Mouse (Mus musculus) hindbrain, embryonic 14.5 days (tissue): Measurements from ENCODE around the gene Slc5a3. TPM values are rescaled to one million over a fixed set of nuclear protein-coding genes. Genes with fewer than 3 reads are reported as not detected.

Experiments
- ATAC-seq: fragments of 200-750 bp; cut with Nextera tagmentation; 2 replicates; pipeline ENCODE4 v1.8.0; 2017; ENCODE audit warnings: moderate number of reproducible peaks, mild to moderate bottlenecking, moderate TSS enrichment, moderate library complexity; ENCODE audit not compliant: low FRiP score
- DNase-seq: peaks from one replicate; pipeline ENCODE4 v3.0.0-alpha.2; 2015; ENCODE audit warnings: low spot score
- H3K27ac ChIP-seq: fragments of 300-500 bp; sonication (generic); 2 replicates; pipeline ENCODE4 v1.5.1; 2014; ENCODE audit warnings: mild to moderate bottlenecking, moderate library complexity
- H3K27me3 ChIP-seq: fragments of 300-500 bp; sonication (generic); 2 replicates; pipeline ENCODE4 v1.6.1; 2014; ENCODE audit warnings: mild to moderate bottlenecking, low read length, mixed read lengths; ENCODE audit not compliant: control insufficient read depth, insufficient read depth
- H3K36me3 ChIP-seq: fragments of 300-500 bp; sonication (generic); replicated peaks from 2 replicates; pipeline ENCODE4 v1.6.1; 2014; ENCODE audit not compliant: control insufficient read depth, insufficient read depth
- H3K4me1 ChIP-seq: fragments of 300-500 bp; sonication (generic); replicated peaks from 2 replicates; pipeline ENCODE4 v1.6.1; 2014; ENCODE audit warnings: antibody characterized with exemption, low read length, mixed read lengths; ENCODE audit not compliant: control insufficient read depth, insufficient read depth
- H3K4me2 ChIP-seq: fragments of 300-500 bp; sonication (generic); replicated peaks from 2 replicates; pipeline ENCODE4 v1.6.1; 2014; ENCODE audit warnings: mild to moderate bottlenecking, moderate library complexity
- H3K4me3 ChIP-seq: fragments of 300-500 bp; sonication (generic); replicated peaks from 2 replicates; pipeline ENCODE4 v1.5.1; 2014; ENCODE audit warnings: mild to moderate bottlenecking, low read length
- H3K9ac ChIP-seq: fragments of 300-500 bp; sonication (generic); 2 replicates; pipeline ENCODE4 v1.6.1; 2014
- H3K9me3 ChIP-seq: fragments of 300-500 bp; sonication (generic); 2 replicates; pipeline ENCODE4 v1.6.1; 2016; ENCODE audit warnings: low read length; ENCODE audit not compliant: control insufficient read depth
- WGBS: fragments of 180-500 bp; shearing (Covaris S2); extraction: QIAGEN DNeasy Blood & Tissue Kit; methylation state at CpG from one replicate; pipeline ENCODE4 v1.1.7; 2014; 5-methylcytosine and 5-hydroxymethylcytosine counted together
- polyA plus RNA-seq: library from polyadenylated mRNA; unstranded; fragments of >200 nt; fragmentation: Nextera tagmentation; extraction: Ambion mirVana; gene quantifications from 2 replicates; pipeline ENCODE4 v1.2.1, GENCODE M21; 2014

Gene Slc5a3
- polyA plus RNA-seq, 1 experiment from 2014 or later, result 30.9 TPM

- Histone ChIP-seq H3K4me2 (no peak overlapping the region), H3K9ac (no peak overlapping the region), H3K27me3 (no peaks in the 10 kb centered on the region), H3K27ac (no peak overlapping the region), H3K9me3 (no peaks in the 10 kb centered on the region), H3K4me3 (no peak overlapping the region), H3K4me1 (no peaks in the 10 kb centered on the region), H3K36me3 (no peaks in the 10 kb centered on the region)
- 35% methylated on average over 8 of the region's 8 CpGs for WGBS
- DNase-seq (no peak), ATAC-seq (no peak)
These were observed 21.4 kb upstream of the Slc5a3 start for GRCm38 (mm10) chr16:92036701-92037100.

GRCm38 (mm10) chr16:92037891-92038607 lies 20.1 kb upstream of the Slc5a3 start:
- Histone ChIP-seq H3K4me1 (no peaks in the 10 kb centered on the region), H3K27me3 (no peaks in the 10 kb centered on the region), H3K36me3 (no peaks in the 10 kb centered on the region), H3K27ac (no peak overlapping the region), H3K9ac (no peak overlapping the region), H3K9me3 (no peaks in the 10 kb centered on the region), H3K4me3 (no peak overlapping the region), H3K4me2 (no peak overlapping the region)
- 87% methylated on average over 21 of the region's 21 CpGs for WGBS
- DNase-seq (no peak), ATAC-seq (no peak)

DNA sequence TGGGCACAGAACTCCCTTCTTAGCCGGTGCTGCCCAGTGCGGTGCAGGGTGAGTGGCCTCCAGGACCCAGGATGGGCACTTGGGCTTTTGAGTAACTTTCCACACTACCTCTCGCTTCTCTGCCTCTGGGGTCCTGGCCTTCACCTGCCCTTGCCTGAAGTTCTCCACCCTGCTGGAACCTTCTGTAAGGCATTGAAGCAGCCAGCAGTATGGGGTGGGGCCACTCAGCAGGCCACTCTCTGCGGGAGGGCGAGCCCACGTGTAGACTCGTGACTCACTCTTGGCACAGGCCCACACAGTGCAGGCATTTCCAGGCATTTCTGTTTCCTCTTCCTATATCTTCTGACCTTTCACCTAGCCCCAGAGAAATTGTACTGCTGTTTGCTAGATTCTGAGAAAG lies 18.7 kb upstream of the Slc5a3 start:
- H3K4me1 ChIP-seq, result no peaks in the 10 kb centered on the region

GRCm38 (mm10) chr16:92039966-92040365 lies 18.2 kb upstream of the Slc5a3 start:
- Histone ChIP-seq H3K27me3 (no peaks in the 10 kb centered on the region), H3K4me1 (no peaks in the 10 kb centered on the region), H3K4me2 (no peak overlapping the region), H3K36me3 (no peaks in the 10 kb centered on the region), H3K9me3 (no peaks in the 10 kb centered on the region), H3K9ac (no peak overlapping the region), H3K4me3 (no peak overlapping the region), H3K27ac (no peak overlapping the region)
- ATAC-seq (no peak), DNase-seq (no peak)
- WGBS, result 98% methylated on average over 11 of the region's 11 CpGs

More for the DNA sequence above, 18.7 kb upstream of the Slc5a3 start:
- no peak for ATAC-seq
- H3K36me3 ChIP-seq, result no peaks in the 10 kb centered on the region
- no peaks in the 10 kb centered on the region for H3K9me3 ChIP-seq
- no peak overlapping the region for H3K9ac ChIP-seq
- no peaks in the 10 kb centered on the region for H3K27me3 ChIP-seq
- H3K27ac ChIP-seq, result no peak overlapping the region
- no peak overlapping the region for H3K4me2 ChIP-seq
- 90% methylated on average over 7 of the region's 7 CpGs for WGBS
- H3K4me3 ChIP-seq, result no peak overlapping the region
- DNase-seq, result no peak

DNA sequence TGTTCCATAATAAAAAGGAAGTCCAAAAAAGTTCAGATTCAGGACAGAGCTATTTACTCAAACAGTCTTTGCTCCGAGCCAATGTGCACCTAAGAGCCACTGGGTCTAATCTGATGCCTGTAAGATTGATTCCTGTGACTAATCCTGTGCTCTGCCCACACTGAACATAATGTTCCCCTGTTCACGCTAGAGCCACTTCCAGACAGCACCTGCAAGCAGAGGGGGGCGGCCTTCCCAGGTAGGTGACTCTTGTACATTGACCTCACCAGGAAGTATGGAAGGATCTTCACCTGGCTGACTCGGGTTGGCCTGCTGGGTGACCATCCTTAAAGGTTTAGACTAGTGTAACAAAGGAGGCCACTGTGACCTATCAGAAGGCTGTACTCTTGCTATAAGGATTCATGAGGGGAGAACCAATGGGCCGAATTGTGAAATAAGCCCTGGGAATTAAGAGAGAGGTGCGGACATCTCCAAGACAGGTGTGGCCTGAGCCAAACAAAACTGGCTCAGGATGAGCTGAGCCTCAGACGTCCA lies 6.3 kb upstream of the Slc5a3 start:
- Histone ChIP-seq H3K36me3 (no peaks in the 10 kb centered on the region), H3K27ac (no peak overlapping the region), H3K9me3 (0 out of 2 replicates have a peak, but pooled peaks cover 4% of the 10 kb centered on the region), H3K4me3 (no peak overlapping the region), H3K9ac (no peak overlapping the region), H3K27me3 (no peaks in the 10 kb centered on the region), H3K4me1 (peaks cover 10% of the 10 kb centered on the region), H3K4me2 (no peak overlapping the region)
- WGBS, result 83% methylated on average over 7 of the region's 7 CpGs
- no peak for DNase-seq
- ATAC-seq, result no peak

- Histone ChIP-seq H3K4me2 (no peak overlapping the region), H3K4me1 (peaks cover 16% of the 10 kb centered on the region), H3K36me3 (no peaks in the 10 kb centered on the region), H3K27me3 (no peaks in the 10 kb centered on the region), H3K9me3 (0 out of 2 replicates have a peak, but pooled peaks cover 4% of the 10 kb centered on the region), H3K27ac (no peak overlapping the region), H3K4me3 (no peak overlapping the region), H3K9ac (no peak overlapping the region)
- 76% methylated on average over 10 of the region's 10 CpGs for WGBS
- ATAC-seq (no peak), DNase-seq (no peak)
These were observed 5.6 kb upstream of the Slc5a3 start for GRCm38 (mm10) chr16:92052569-92052968.

DNA sequence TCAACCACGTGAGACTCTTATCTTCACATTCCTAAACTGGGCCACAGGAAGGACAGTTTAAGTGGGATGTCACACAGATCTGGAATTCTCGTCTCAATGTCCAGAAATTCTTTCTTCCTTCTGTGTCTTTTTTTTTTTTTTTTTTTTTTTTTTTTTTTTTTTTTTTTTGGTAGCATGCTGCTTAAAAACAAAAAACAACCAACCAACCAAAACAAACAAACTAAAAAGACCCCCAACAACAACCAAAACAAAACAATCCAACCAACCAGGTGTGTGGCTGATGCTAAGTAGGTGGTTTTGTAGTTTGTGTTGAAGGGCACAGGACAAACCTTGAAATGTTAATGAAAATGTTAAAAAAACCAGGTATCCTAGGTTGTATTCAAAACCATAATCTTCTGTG lies 1.4 kb upstream of the Slc5a3 start:
- H3K4me2 ChIP-seq, result no peak overlapping the region
- 69% methylated on average over 2 of the region's 2 CpGs for WGBS
- no peaks in the 10 kb centered on the region for H3K27me3 ChIP-seq
- peaks cover 29% of the 10 kb centered on the region for H3K4me1 ChIP-seq
- H3K9me3 ChIP-seq, result 0 out of 2 replicates have a peak, but pooled peaks cover 4% of the 10 kb centered on the region
- H3K9ac ChIP-seq, result 0 out of 2 replicates have a peak overlapping the region, but pooled peaks have one; percentile 91
- no peak overlapping the region for H3K27ac ChIP-seq
- peaks cover 11% of the 10 kb centered on the region; the same call in 1 of the 2 replicates for H3K36me3 ChIP-seq
- H3K4me3 ChIP-seq, result no peak overlapping the region
- ATAC-seq, result no peak
- no peak for DNase-seq

DNA sequence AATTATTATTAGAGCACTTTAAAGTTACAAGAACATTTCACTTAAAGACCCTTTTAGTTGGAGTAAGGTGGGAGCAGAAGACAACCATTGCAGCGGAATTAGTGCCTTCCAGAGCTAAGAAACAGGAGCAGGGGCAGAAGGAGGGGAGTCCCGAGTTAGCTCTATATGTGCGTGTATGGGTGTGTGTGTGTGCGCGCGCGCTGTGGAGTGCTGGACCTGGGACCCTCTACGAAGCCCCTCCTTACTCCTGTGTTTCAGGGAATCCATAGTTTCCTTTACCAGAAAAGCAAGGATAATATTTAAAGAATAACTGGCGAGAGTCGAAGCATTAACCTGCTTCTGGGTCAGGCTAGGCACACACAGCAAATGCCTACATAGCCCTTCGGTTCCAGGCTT lies 668 bp upstream of the Slc5a3 start:
- WGBS, result 6% methylated on average over 11 of the region's 11 CpGs
- Histone ChIP-seq H3K9ac (peak overlapping the region; percentile 91), H3K4me2 (peak overlapping the region; percentile 89), H3K4me1 (peaks cover 35% of the 10 kb centered on the region), H3K27me3 (no peaks in the 10 kb centered on the region), H3K27ac (peak overlapping the region; percentile 71), H3K9me3 (0 out of 2 replicates have a peak, but pooled peaks cover 4% of the 10 kb centered on the region), H3K36me3 (peaks cover 16% of the 10 kb centered on the region), H3K4me3 (peak overlapping the region; percentile 93)
- ATAC-seq (peak; percentile 65), DNase-seq (no peak)

DNA sequence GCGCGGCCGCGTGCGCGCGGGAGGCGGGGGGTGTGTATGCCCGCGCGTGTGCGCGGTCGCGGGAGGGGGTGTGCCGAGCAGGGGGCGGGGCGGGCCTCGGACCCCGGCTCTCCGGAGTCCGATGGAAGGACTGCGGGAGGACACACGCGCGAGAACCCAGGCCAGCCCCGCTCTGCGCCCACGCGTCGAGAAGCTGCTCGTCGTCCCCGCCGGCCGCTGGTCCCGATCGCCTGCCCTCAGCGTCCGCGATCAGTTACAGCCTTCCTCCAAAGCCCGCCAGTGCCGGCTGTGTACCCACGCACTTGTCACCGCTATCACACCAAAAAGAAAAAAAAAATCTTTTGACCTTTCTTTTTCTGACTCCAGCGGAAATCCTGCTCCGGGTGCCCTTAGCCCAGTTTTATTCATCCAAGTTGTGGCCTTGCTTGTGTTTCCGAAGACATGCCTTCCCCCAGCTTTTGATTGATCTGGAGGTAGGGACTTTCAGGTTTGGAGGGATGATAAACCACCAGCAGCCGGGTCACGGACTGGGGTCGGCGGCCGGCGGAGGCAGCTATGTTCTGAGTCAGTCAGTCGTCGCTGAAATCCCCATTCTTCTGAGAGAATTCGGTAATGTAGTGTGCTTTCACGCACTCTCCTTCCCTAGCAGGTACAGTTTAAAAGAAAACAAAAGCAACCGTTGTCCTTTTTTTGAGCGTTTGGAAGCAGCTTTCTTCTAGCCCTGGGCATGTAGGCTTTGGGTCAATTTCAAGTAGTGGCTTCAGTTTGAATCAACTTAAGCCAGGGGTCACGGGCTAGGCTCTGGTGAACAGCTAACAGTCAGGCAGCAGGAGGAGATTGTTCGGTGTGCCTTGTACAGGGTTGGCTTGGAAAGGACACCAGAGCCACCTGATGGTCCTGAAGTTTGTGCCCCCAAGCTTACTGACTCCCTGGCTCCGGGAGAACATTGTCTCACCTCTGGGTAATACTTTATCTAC lies 810 bp downstream of the Slc5a3 start:
- peaks cover 36% of the 10 kb centered on the region for H3K4me1 ChIP-seq
- peak overlapping the region; percentile 71 for H3K27ac ChIP-seq
- H3K27me3 ChIP-seq, result no peaks in the 10 kb centered on the region
- peaks cover 31% of the 10 kb centered on the region for H3K36me3 ChIP-seq
- DNase-seq (no peak), ATAC-seq (no peak; the same call in 1 of the 2 replicates)
- peak overlapping the region; percentile 91 for H3K9ac ChIP-seq
- 0 out of 2 replicates have a peak, but pooled peaks cover under 1% of the 10 kb centered on the region for H3K9me3 ChIP-seq
- peak overlapping the region; percentile 93 for H3K4me3 ChIP-seq
- 1% methylated on average over 62 of the region's 63 CpGs for WGBS
- peak overlapping the region; percentile 89 for H3K4me2 ChIP-seq
